Mouse (Mus musculus) G1E (cell line): ENCODE measurements around the gene Cpe. TPM values are rescaled to one million over a fixed set of nuclear protein-coding genes. Genes with fewer than 3 reads are reported as not detected.

Source experiments
- ATAC-seq: 2 replicates; pipeline ENCODE4 v1.8.0; 2016; ENCODE audit warnings: mild to moderate bottlenecking; ENCODE audit not compliant: insufficient number of reproducible peaks, poor library complexity, low FRiP score, severe bottlenecking; ENCODE audit errors: extremely low read depth
- DNase-seq: peaks from one replicate; pipeline ENCODE4 v3.0.0; 2012; ENCODE audit warnings: low spot score
- H3K27me3 ChIP-seq: 2 replicates; pipeline ENCODE4 v1.6.1; 2012; ENCODE audit warnings: mild to moderate bottlenecking, low read length, inconsistent platforms; ENCODE audit not compliant: insufficient read depth
- H3K36me3 ChIP-seq: replicated peaks from 2 replicates; pipeline ENCODE3; 2012; ENCODE audit warnings: mild to moderate bottlenecking, inconsistent platforms
- H3K4me1 ChIP-seq: 2 replicates; pipeline ENCODE4 v1.6.1; 2012; ENCODE audit warnings: low read depth, low read length, inconsistent platforms, mixed read lengths; ENCODE audit not compliant: insufficient read depth
- H3K4me3 ChIP-seq: 2 replicates; pipeline ENCODE4 v1.5.1; 2012; ENCODE audit warnings: low read depth, mild to moderate bottlenecking, inconsistent platforms, low read length, moderate library complexity, mixed read lengths
- H3K9me3 ChIP-seq: replicated peaks from 2 replicates; pipeline ENCODE4 v1.6.1; 2012; ENCODE audit warnings: inconsistent platforms
- CTCF ChIP-seq: IDR thresholded peaks from 2 replicates; pipeline ENCODE4 v1.5.1; 2012; ENCODE audit warnings: low read depth, low read length, inconsistent platforms, mixed read lengths
- GATA1 ChIP-seq: IDR thresholded peaks from 2 replicates; pipeline ENCODE4 v1.6.1; 2012; ENCODE audit warnings: borderline replicate concordance, low read length, inconsistent platforms, mixed read lengths
- GATA2 ChIP-seq: IDR thresholded peaks from 2 replicates; pipeline ENCODE4 v1.6.1; 2012; ENCODE audit warnings: low read depth, low read length, inconsistent platforms, borderline replicate concordance
- POLR2AphosphoS5 ChIP-seq: IDR thresholded peaks from 2 replicates; pipeline ENCODE4 v1.6.1; 2012; ENCODE audit warnings: low read depth, low read length, inconsistent platforms; ENCODE audit not compliant: insufficient replicate concordance
- TAL1 ChIP-seq: conservative IDR thresholded peaks from 2 replicates; pipeline ENCODE4 v1.6.1; 2012; ENCODE audit warnings: low read depth, low read length, inconsistent platforms, mixed read lengths
- polyA plus RNA-seq: library from polyadenylated mRNA; stranded (reverse); fragments of >175 nt; gene quantifications from 2 replicates; pipeline ENCODE4 v1.2.3, GENCODE M21; 2012
- total RNA-seq, 2 experiments: library from RNA; stranded (forward) in 1 of 2; stranded (reverse) in 1 of 2; fragments of 200-1000 nt in 1 of 2; fragments of >200 nt in 1 of 2; fragmentation: Nextera tagmentation in 1 of 2; gene quantifications; 2 replicates each; pipeline ENCODE4 v1.2.3; 2014 to 2017

Gene Cpe
- total and polyA plus RNA-seq, 3 experiments, result 0.11 TPM; not detected in 2

- no peak for ATAC-seq
- H3K4me3 ChIP-seq, result no peak overlapping the region
- TF ChIP-seq GATA1 (no peak), GATA2 (no peak), TAL1 (no peak), POLR2AphosphoS5 (no peak), CTCF (no peak)
- H3K4me1 ChIP-seq, result no peaks in the 10 kb centered on the region
- no peak for DNase-seq
- no peaks in the 10 kb centered on the region for H3K9me3 ChIP-seq
- no peaks in the 10 kb centered on the region for H3K36me3 ChIP-seq
- peaks cover 2% of the 10 kb centered on the region; the same call in 1 of the 2 replicates for H3K27me3 ChIP-seq
These were observed 40.6 kb downstream of the Cpe start for GRCm38 (mm10) chr8:64652285-64652684.

- ATAC-seq (no peak), DNase-seq (no peak)
- no peaks in the 10 kb centered on the region for H3K4me1 ChIP-seq
- H3K36me3 ChIP-seq, result no peaks in the 10 kb centered on the region
- TF ChIP-seq TAL1 (no peak), CTCF (no peak), POLR2AphosphoS5 (no peak), GATA1 (no peak), GATA2 (no peak)
- 0 out of 2 replicates have a peak, but pooled peaks cover 5% of the 10 kb centered on the region for H3K27me3 ChIP-seq
- H3K9me3 ChIP-seq, result no peaks in the 10 kb centered on the region
- no peak overlapping the region for H3K4me3 ChIP-seq
These were observed 44.8 kb downstream of the Cpe start for GRCm38 (mm10) chr8:64648063-64648462.

GRCm38 (mm10) chr8:64647148-64647547 is 45.7 kb downstream of the Cpe start:
- H3K4me1 ChIP-seq, result no peaks in the 10 kb centered on the region
- 0 out of 2 replicates have a peak, but pooled peaks cover 5% of the 10 kb centered on the region for H3K27me3 ChIP-seq
- TF ChIP-seq GATA1 (no peak), GATA2 (no peak), TAL1 (no peak)
- DNase-seq (no peak), ATAC-seq (no peak)
- H3K9me3 ChIP-seq, result no peaks in the 10 kb centered on the region
- no peak overlapping the region for H3K4me3 ChIP-seq
- H3K36me3 ChIP-seq, result no peaks in the 10 kb centered on the region

DNA sequence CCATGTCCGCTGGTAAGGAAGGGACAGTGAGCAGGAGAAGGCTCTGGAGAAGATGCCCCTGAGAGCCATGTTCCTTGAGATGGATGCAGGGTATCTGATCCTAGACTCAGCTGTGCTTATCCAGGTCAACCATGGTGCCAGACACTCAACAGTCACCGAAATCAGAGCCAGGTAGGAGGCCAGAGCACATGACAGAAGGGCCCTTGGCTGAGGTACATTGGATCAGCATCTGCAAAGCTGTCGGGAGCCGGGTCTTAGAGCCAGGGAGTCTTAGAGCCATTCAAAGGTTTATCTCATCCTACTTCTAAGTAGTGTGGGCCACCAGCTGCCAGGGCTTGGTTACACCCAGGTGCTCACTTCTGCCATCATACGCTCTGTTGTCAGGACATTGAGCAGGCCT is 46.4 kb downstream of the Cpe start:
- DNase-seq (no peak), ATAC-seq (no peak)
- no peaks in the 10 kb centered on the region for H3K4me1 ChIP-seq
- TF ChIP-seq GATA1 (no peak), GATA2 (no peak), POLR2AphosphoS5 (no peak), CTCF (no peak), TAL1 (no peak)
- H3K9me3 ChIP-seq, result no peaks in the 10 kb centered on the region
- no peak overlapping the region for H3K4me3 ChIP-seq
- 0 out of 2 replicates have a peak, but pooled peaks cover 5% of the 10 kb centered on the region for H3K27me3 ChIP-seq
- H3K36me3 ChIP-seq, result no peaks in the 10 kb centered on the region

- no peak for DNase-seq
- TF ChIP-seq GATA2, result no peak
- TF ChIP-seq TAL1, result no peak
- TF ChIP-seq POLR2AphosphoS5, result no peak
- no peak for TF ChIP-seq CTCF
- no peak for TF ChIP-seq GATA1
- no peaks in the 10 kb centered on the region for H3K9me3 ChIP-seq
These were observed 48.5 kb downstream of the Cpe start for GRCm38 (mm10) chr8:64644108-64645005.

DNA sequence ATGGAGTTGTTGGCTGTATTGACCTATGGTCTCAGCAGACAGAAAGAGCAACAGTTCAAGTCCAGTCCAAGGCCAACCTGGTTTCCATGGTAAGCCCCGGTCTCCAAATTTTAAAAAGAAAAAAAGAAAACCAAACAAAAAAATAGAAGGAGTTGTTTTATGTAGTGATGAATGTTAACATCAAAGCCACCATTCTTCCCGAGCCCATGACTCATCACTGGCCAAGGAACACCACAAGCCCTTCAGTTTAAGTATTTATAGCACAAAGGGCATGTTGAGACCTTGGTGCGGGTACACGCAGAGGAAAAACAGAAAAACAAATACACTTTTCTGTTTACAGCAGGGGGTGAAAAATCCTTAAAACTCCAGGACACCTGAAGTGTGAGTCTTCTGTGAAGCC is 49.5 kb downstream of the Cpe start:
- ATAC-seq (no peak), DNase-seq (no peak)
- no peaks in the 10 kb centered on the region for H3K36me3 ChIP-seq
- H3K27me3 ChIP-seq, result 0 out of 2 replicates have a peak, but pooled peaks cover 5% of the 10 kb centered on the region
- no peak for TF ChIP-seq GATA2
- no peak for TF ChIP-seq POLR2AphosphoS5
- no peak for TF ChIP-seq TAL1
- no peak for TF ChIP-seq CTCF
- TF ChIP-seq GATA1, result no peak
- no peak overlapping the region for H3K4me3 ChIP-seq
- no peaks in the 10 kb centered on the region for H3K9me3 ChIP-seq
- no peaks in the 10 kb centered on the region for H3K4me1 ChIP-seq

More at GRCm38 (mm10) chr8:64644108-64645005, 48.5 kb downstream of the Cpe start:
- Histone ChIP-seq H3K4me1 (no peaks in the 10 kb centered on the region), H3K4me3 (no peak overlapping the region), H3K27me3 (0 out of 2 replicates have a peak, but pooled peaks cover 5% of the 10 kb centered on the region), H3K36me3 (no peaks in the 10 kb centered on the region)
- no peak for ATAC-seq
